Mouse (Mus musculus): Measurements from ENCODE around the gene Pnkp. TPM values are rescaled to one million over a fixed set of nuclear protein-coding genes. Genes with fewer than 3 reads are reported as not detected.

The Pnkp gene
- polyA plus RNA-seq, 2 experiments: 23.8 to 32.0 TPM

GRCm38 (mm10) chr7:44819863-44820262 is 37.1 kb upstream of the Pnkp start:
- Histone ChIP-seq H3K4me3 (replicated peaks; ENCODE audit: low read length) (no peak overlapping the region), H3K27me3 (ENCODE audit: control insufficient read depth, insufficient read depth, low read length) (no peaks in the 10 kb centered on the region), H3K36me3 (ENCODE audit: control insufficient read depth, insufficient read depth, low read length) (peaks cover 10% of the 10 kb centered on the region; the same call in 1 of the 2 replicates), H3K4me1 (ENCODE audit: control insufficient read depth, insufficient read depth, low read length) (peaks cover 29% of the 10 kb centered on the region), H3K9ac (ENCODE audit: low read depth, low read length, severe bottlenecking) (0 out of 2 replicates have a peak overlapping the region, but pooled peaks have one; percentile 5), H3K4me2 (replicated peaks; ENCODE audit: low read depth, low read length, severe bottlenecking) (no peak overlapping the region), H3K27ac (replicated peaks; ENCODE audit: low read depth, low read length) (no peak overlapping the region), H3K9me3 (ENCODE audit: control insufficient read depth, low read length) (no peaks in the 10 kb centered on the region)
- WGBS: 63% methylated on average over 5 of the region's 5 CpGs
- no peak for TF ChIP-seq POLR2A (IDR thresholded peaks at IDR 0.05; ENCODE audit: borderline replicate concordance, extremely low read depth, insufficient read depth, insufficient read length)
- DNase-seq (ENCODE audit: low spot score): no peak
- no peak for ATAC-seq (ENCODE audit: low FRiP score, low read depth)

DNA sequence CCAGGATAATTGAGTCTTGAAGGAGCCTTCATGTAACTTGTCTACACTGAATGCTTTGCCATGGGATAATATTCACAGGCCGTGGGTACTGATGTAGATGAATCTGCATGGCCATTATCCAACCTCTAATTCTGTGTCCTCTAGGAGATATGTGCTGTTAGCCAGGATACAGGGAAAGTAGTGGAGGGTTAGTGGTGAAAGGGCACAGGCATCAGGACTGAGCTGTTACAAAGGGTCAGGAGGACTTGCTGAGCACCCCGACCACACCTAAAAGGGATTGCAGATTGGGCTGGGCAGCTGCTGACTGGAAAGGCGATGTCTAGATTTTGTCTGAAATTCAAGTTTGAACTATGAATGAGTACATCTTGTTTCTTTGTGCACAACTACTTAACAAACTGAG is 36.4 kb upstream of the Pnkp start:
- ATAC-seq (ENCODE audit: low FRiP score, low read depth): no peak
- Histone ChIP-seq H3K36me3 (ENCODE audit: control insufficient read depth, insufficient read depth, low read length) (peaks cover 10% of the 10 kb centered on the region), H3K9me3 (ENCODE audit: control insufficient read depth, low read length) (no peaks in the 10 kb centered on the region), H3K4me2 (replicated peaks; ENCODE audit: low read depth, low read length, severe bottlenecking) (no peak overlapping the region), H3K27ac (replicated peaks; ENCODE audit: low read depth, low read length) (no peak overlapping the region), H3K9ac (ENCODE audit: low read depth, low read length, severe bottlenecking) (0 out of 2 replicates have a peak overlapping the region, but pooled peaks have one; percentile 2), H3K27me3 (ENCODE audit: control insufficient read depth, insufficient read depth, low read length) (no peaks in the 10 kb centered on the region), H3K4me1 (ENCODE audit: control insufficient read depth, insufficient read depth, low read length) (peaks cover 24% of the 10 kb centered on the region), H3K4me3 (replicated peaks; ENCODE audit: low read length) (no peak overlapping the region)
- 86% methylated on average over 3 of the region's 3 CpGs for WGBS
- TF ChIP-seq POLR2A (IDR thresholded peaks at IDR 0.05; ENCODE audit: borderline replicate concordance, extremely low read depth, insufficient read depth, insufficient read length): no peak
- DNase-seq (ENCODE audit: low spot score): no peak

- Histone ChIP-seq H3K27ac (replicated peaks; ENCODE audit: low read depth, low read length) (no peak overlapping the region), H3K4me2 (replicated peaks; ENCODE audit: low read depth, low read length, severe bottlenecking) (no peak overlapping the region), H3K9ac (ENCODE audit: low read depth, low read length, severe bottlenecking) (no peak overlapping the region), H3K27me3 (ENCODE audit: control insufficient read depth, insufficient read depth, low read length) (no peaks in the 10 kb centered on the region), H3K4me3 (replicated peaks; ENCODE audit: low read length) (no peak overlapping the region), H3K9me3 (ENCODE audit: control insufficient read depth, low read length) (no peaks in the 10 kb centered on the region), H3K36me3 (ENCODE audit: control insufficient read depth, insufficient read depth, low read length) (peaks cover 10% of the 10 kb centered on the region), H3K4me1 (ENCODE audit: control insufficient read depth, insufficient read depth, low read length) (peaks cover 24% of the 10 kb centered on the region)
- WGBS: 83% methylated on average over 7 of the region's 7 CpGs
- DNase-seq (ENCODE audit: low spot score) (no peak), ATAC-seq (ENCODE audit: low FRiP score, low read depth) (no peak)
- TF ChIP-seq POLR2A (IDR thresholded peaks at IDR 0.05; ENCODE audit: borderline replicate concordance, extremely low read depth, insufficient read depth, insufficient read length): no peak
Measured at GRCm38 (mm10) chr7:44821666-44822448, 35.1 kb upstream of the Pnkp start.

DNA sequence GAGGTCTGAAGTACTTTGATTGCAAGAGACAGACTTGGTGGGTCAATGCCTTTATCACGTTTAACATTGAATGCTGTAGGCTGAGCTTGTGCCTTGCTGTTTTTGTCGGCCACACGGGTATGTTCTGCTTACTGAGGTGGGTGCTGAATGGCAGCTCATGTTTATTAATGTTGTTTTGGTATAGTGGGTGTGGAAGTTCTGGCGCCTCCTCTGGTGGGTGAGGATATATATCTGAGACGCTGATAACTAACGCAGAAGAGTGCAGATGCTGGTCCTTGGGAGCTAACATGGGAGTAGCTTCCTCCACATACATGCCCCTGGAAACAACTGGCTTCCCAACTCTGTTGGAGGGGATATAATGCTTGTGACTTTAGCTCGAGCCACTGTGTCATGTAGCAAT is 33.5 kb upstream of the Pnkp start:
- no peaks in the 10 kb centered on the region for H3K9me3 ChIP-seq (ENCODE audit: control insufficient read depth, low read length)
- peaks cover 10% of the 10 kb centered on the region for H3K4me1 ChIP-seq (ENCODE audit: control insufficient read depth, insufficient read depth, low read length)
- whole genome bisulfite sequencing: 48% methylated on average over 7 of the region's 7 CpGs
- H3K27me3 ChIP-seq (ENCODE audit: control insufficient read depth, insufficient read depth, low read length): no peaks in the 10 kb centered on the region
- no peak overlapping the region for H3K4me2 ChIP-seq (replicated peaks; ENCODE audit: low read depth, low read length, severe bottlenecking)
- no peak overlapping the region for H3K9ac ChIP-seq (ENCODE audit: low read depth, low read length, severe bottlenecking)
- no peak overlapping the region for H3K4me3 ChIP-seq (replicated peaks; ENCODE audit: low read length)
- no peak for DNase-seq (ENCODE audit: low spot score)
- peaks cover 13% of the 10 kb centered on the region for H3K36me3 ChIP-seq (ENCODE audit: control insufficient read depth, insufficient read depth, low read length)
- ATAC-seq (ENCODE audit: low FRiP score, low read depth): no peak
- no peak for TF ChIP-seq POLR2A (IDR thresholded peaks at IDR 0.05; ENCODE audit: borderline replicate concordance, extremely low read depth, insufficient read depth, insufficient read length)
- no peak overlapping the region for H3K27ac ChIP-seq (replicated peaks; ENCODE audit: low read depth, low read length)

DNA sequence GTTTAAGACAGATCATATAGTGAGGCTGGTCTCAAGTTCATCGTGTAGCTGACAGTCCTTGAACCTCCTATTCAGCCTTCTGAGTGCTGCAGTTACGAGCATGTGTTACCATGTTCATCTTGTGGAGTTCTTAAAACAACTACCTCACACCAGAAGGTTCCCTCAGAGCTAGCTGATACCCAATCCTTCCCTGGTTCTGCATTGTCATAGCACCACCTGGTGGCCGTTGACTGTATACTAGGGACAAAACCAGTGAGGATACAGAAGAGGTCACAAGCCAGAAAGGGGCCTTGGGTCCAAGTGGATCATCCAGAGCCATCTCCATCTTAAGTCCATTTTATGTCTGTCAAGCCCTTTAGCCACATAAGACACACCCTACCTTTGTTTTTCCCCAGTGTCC is 32.1 kb upstream of the Pnkp start:
- no peak overlapping the region for H3K27ac ChIP-seq (replicated peaks; ENCODE audit: low read depth, low read length)
- no peaks in the 10 kb centered on the region for H3K27me3 ChIP-seq (ENCODE audit: control insufficient read depth, insufficient read depth, low read length)
- TF ChIP-seq POLR2A (IDR thresholded peaks at IDR 0.05; ENCODE audit: borderline replicate concordance, extremely low read depth, insufficient read depth, insufficient read length): no peak
- peaks cover 22% of the 10 kb centered on the region for H3K36me3 ChIP-seq (ENCODE audit: control insufficient read depth, insufficient read depth, low read length)
- H3K9ac ChIP-seq (ENCODE audit: low read depth, low read length, severe bottlenecking): no peak overlapping the region
- H3K4me2 ChIP-seq (replicated peaks; ENCODE audit: low read depth, low read length, severe bottlenecking): no peak overlapping the region
- no peak overlapping the region for H3K4me3 ChIP-seq (replicated peaks; ENCODE audit: low read length)
- H3K9me3 ChIP-seq (ENCODE audit: control insufficient read depth, low read length): no peaks in the 10 kb centered on the region
- ATAC-seq (ENCODE audit: low FRiP score, low read depth) (peak; percentile 50; the same call in 1 of the 2 replicates), DNase-seq (ENCODE audit: low spot score) (peak; percentile 48)
- WGBS: 21% methylated on average over 3 of the region's 3 CpGs
- H3K4me1 ChIP-seq (ENCODE audit: control insufficient read depth, insufficient read depth, low read length): no peaks in the 10 kb centered on the region; the same call in 1 of the 2 replicates

All from limb, embryonic 14.5 days (tissue).